Mouse (Mus musculus) ovary, postnatal 14 days (tissue): ENCODE measurements around the gene Dus1l.
"Not testable (repeated sequence)": the region's sequence is repeated elsewhere in the genome, so short reads cannot be mapped to it uniquely, and the experiment has no call there.

Experiments
- DNase-seq: peaks from one replicate; pipeline ENCODE4 v3.0.0; 2022; ENCODE audit warnings: low spot score

The Dus1l gene

GRCm38 (mm10) chr11:120819556-120819955 is 23.4 kb upstream of the Dus1l start:
- no peak for DNase-seq

- DNase-seq = no peak
These were observed 22.0 kb upstream of the Dus1l start for GRCm38 (mm10) chr11:120818251-120818650.

GRCm38 (mm10) chr11:120817358-120817757 is 21.2 kb upstream of the Dus1l start:
- no peak for DNase-seq

GRCm38 (mm10) chr11:120812068-120812467 is 15.9 kb upstream of the Dus1l start:
- DNase-seq = no peak

- no peak for DNase-seq
These were observed 11.8 kb upstream of the Dus1l start for GRCm38 (mm10) chr11:120808010-120808409.

GRCm38 (mm10) chr11:120805375-120806298 is 9.4 kb upstream of the Dus1l start:
- no peak for DNase-seq

GRCm38 (mm10) chr11:120804769-120805168 is 8.6 kb upstream of the Dus1l start:
- no peak for DNase-seq

GRCm38 (mm10) chr11:120804274-120804673 is 8.1 kb upstream of the Dus1l start:
- DNase-seq = no peak

- peak; percentile 91 for DNase-seq
These were observed 4.1 kb upstream of the Dus1l start for GRCm38 (mm10) chr11:120800061-120800904.

- DNase-seq = no peak
These were observed 3.2 kb upstream of the Dus1l start for GRCm38 (mm10) chr11:120799316-120799890.

GRCm38 (mm10) chr11:120798244-120798643 is 2.0 kb upstream of the Dus1l start:
- DNase-seq = no peak

GRCm38 (mm10) chr11:120796614-120796946 is 377 bp upstream of the Dus1l start:
- no peak for DNase-seq

GRCm38 (mm10) chr11:120792652-120793051 is 3.6 kb downstream of the Dus1l start:
- no peak for DNase-seq

- no peak for DNase-seq
These were observed 6.4 kb downstream of the Dus1l start for GRCm38 (mm10) chr11:120789810-120790209.

GRCm38 (mm10) chr11:120789355-120789754 is 6.8 kb downstream of the Dus1l start:
- no peak for DNase-seq

GRCm38 (mm10) chr11:120788460-120788859 is 7.7 kb downstream of the Dus1l start:
- not testable (repeated sequence) for DNase-seq

GRCm38 (mm10) chr11:120785145-120785544 is 11.1 kb downstream of the Dus1l start:
- no peak for DNase-seq

- peak; percentile 73 for DNase-seq
These were observed 12.0 kb downstream of the Dus1l start, which contains the start of the genes Rfng and Gps1 for GRCm38 (mm10) chr11:120784064-120784791. TSS of gene Rfng (minus strand) at chr11:120784207. TSS of gene Gps1 (plus strand) at chr11:120784272.

- no peak for DNase-seq
These were observed 12.7 kb downstream of the Dus1l start for GRCm38 (mm10) chr11:120783426-120784063.

GRCm38 (mm10) chr11:120781361-120781760 is 14.8 kb downstream of the Dus1l start:
- not testable (repeated sequence) for DNase-seq

GRCm38 (mm10) chr11:120779876-120780275 is 16.3 kb downstream of the Dus1l start:
- DNase-seq = no peak
